Mouse (Mus musculus) neural tube, embryonic 13.5 days (tissue): ENCODE measurements at regions not wholly inside any gene's neighbourhood (a gene's known extent, or its start where the extent isn't known, plus 50 kb on each side); places are given as distances from the start of the nearest gene placed in this dataset.
A peak's percentile ranks its signal among the peaks of the same experiment; 100 is the strongest.
"Not testable (repeated sequence)": the region's sequence is repeated elsewhere in the genome, so short reads cannot be mapped to it uniquely, and the experiment has no call there.

Experiments
- ATAC-seq: fragments of 200-750 bp; cut with Nextera tagmentation; 2 replicates; pipeline ENCODE4 v1.8.0; 2017; ENCODE audit warnings: low read depth, mild to moderate bottlenecking, moderate TSS enrichment, moderate library complexity
- H3K27ac ChIP-seq: fragments of 300-500 bp; sonication (generic); replicated peaks from 2 replicates; pipeline ENCODE4 v1.5.1; 2015; ENCODE audit warnings: moderate library complexity, mild to moderate bottlenecking, inconsistent platforms
- H3K27me3 ChIP-seq: fragments of 300-500 bp; sonication (generic); 2 replicates; pipeline ENCODE4 v1.6.1; 2015; ENCODE audit warnings: mild to moderate bottlenecking, inconsistent platforms
- H3K36me3 ChIP-seq: fragments of 300-500 bp; sonication (generic); 2 replicates; pipeline ENCODE4 v1.6.1; 2015; ENCODE audit warnings: mild to moderate bottlenecking, inconsistent platforms
- H3K4me1 ChIP-seq: fragments of 300-500 bp; sonication (generic); replicated peaks from 2 replicates; pipeline ENCODE4 v1.6.1; 2015; ENCODE audit warnings: inconsistent platforms
- H3K4me2 ChIP-seq: fragments of 300-500 bp; sonication (generic); 2 replicates; pipeline ENCODE4 v1.6.1; 2015; ENCODE audit warnings: inconsistent platforms, mild to moderate bottlenecking, moderate library complexity
- H3K4me3 ChIP-seq: fragments of 300-500 bp; sonication (generic); 2 replicates; pipeline ENCODE4 v1.5.1; 2015; ENCODE audit warnings: mild to moderate bottlenecking, inconsistent platforms
- H3K9ac ChIP-seq: fragments of 300-500 bp; sonication (generic); 2 replicates; pipeline ENCODE4 v1.6.1; 2015; ENCODE audit warnings: moderate library complexity, mild to moderate bottlenecking, inconsistent platforms
- H3K9me3 ChIP-seq: fragments of 300-500 bp; sonication (generic); 2 replicates; pipeline ENCODE4 v1.6.1; 2016; ENCODE audit warnings: inconsistent platforms
- WGBS: fragments of 180-500 bp; shearing (Covaris S2); methylation state at CpG from one replicate; pipeline ENCODE4 v1.1.7; 2015; 5-methylcytosine and 5-hydroxymethylcytosine counted together

- Histone ChIP-seq H3K4me2 (no peak overlapping the region), H3K4me1 (no peaks in the 10 kb centered on the region), H3K9me3 (no peaks in the 10 kb centered on the region), H3K27ac (no peak overlapping the region), H3K9ac (no peak overlapping the region), H3K4me3 (no peak overlapping the region), H3K27me3 (no peaks in the 10 kb centered on the region), H3K36me3 (no peaks in the 10 kb centered on the region)
- ATAC-seq: no peak
Observed at GRCm38 (mm10) chr1:13042326-13042725, 1628.4 kb downstream of the A830018L16Rik start.

- WGBS: 19% methylated on average over 17 of the region's 17 CpGs
- no peak overlapping the region for H3K4me3 ChIP-seq
- H3K9me3 ChIP-seq: no peaks in the 10 kb centered on the region
- H3K36me3 ChIP-seq: no peaks in the 10 kb centered on the region
- peak overlapping the region; percentile 38; the same call in 1 of the 2 replicates for H3K4me2 ChIP-seq
- no peaks in the 10 kb centered on the region for H3K27me3 ChIP-seq
- H3K9ac ChIP-seq: no peak overlapping the region
- no peak for ATAC-seq
- no peak overlapping the region for H3K27ac ChIP-seq
- H3K4me1 ChIP-seq: no peaks in the 10 kb centered on the region
Observed at GRCm38 (mm10) chr1:13050140-13050775, 1636.4 kb downstream of the A830018L16Rik start.

GRCm38 (mm10) chr1:13051433-13052066, 1637.6 kb downstream of the A830018L16Rik start:
- not testable (repeated sequence) for H3K27ac ChIP-seq, H3K4me1 ChIP-seq, H3K36me3 ChIP-seq, H3K9me3 ChIP-seq, H3K27me3 ChIP-seq, H3K4me3 ChIP-seq, H3K9ac ChIP-seq, H3K4me2 ChIP-seq, ATAC-seq
- 74% methylated on average over 11 of the region's 13 CpGs for WGBS

- Histone ChIP-seq H3K27ac (no peak overlapping the region), H3K4me3 (no peak overlapping the region), H3K36me3 (no peaks in the 10 kb centered on the region), H3K9me3 (no peaks in the 10 kb centered on the region), H3K27me3 (no peaks in the 10 kb centered on the region), H3K9ac (no peak overlapping the region), H3K4me2 (0 out of 2 replicates have a peak overlapping the region, but pooled peaks have one; percentile 27), H3K4me1 (no peaks in the 10 kb centered on the region)
- 13% methylated on average over 7 of the region's 7 CpGs for WGBS
- ATAC-seq: no peak
Observed at GRCm38 (mm10) chr1:13052067-13052460, 1638.2 kb downstream of the A830018L16Rik start.

- 28% methylated on average over 14 of the region's 14 CpGs for WGBS
- no peak for ATAC-seq
- no peaks in the 10 kb centered on the region for H3K9me3 ChIP-seq
Observed at GRCm38 (mm10) chr1:13057741-13058140, 1643.8 kb downstream of the A830018L16Rik start.

GRCm38 (mm10) chr1:13059616-13060320, 1645.9 kb downstream of the A830018L16Rik start:
- H3K27me3 ChIP-seq: no peaks in the 10 kb centered on the region
- no peak overlapping the region for H3K4me2 ChIP-seq
- WGBS: 82% methylated on average over 6 of the region's 6 CpGs
- H3K27ac ChIP-seq: no peak overlapping the region
- H3K4me1 ChIP-seq: no peaks in the 10 kb centered on the region
- ATAC-seq: no peak
- no peaks in the 10 kb centered on the region for H3K9me3 ChIP-seq
- no peak overlapping the region for H3K9ac ChIP-seq
- H3K36me3 ChIP-seq: no peaks in the 10 kb centered on the region
- no peak overlapping the region for H3K4me3 ChIP-seq

More at GRCm38 (mm10) chr1:13057741-13058140, 1643.8 kb downstream of the A830018L16Rik start:
- no peak overlapping the region for H3K27ac ChIP-seq
- no peaks in the 10 kb centered on the region for H3K36me3 ChIP-seq
- peak overlapping the region; percentile 20; the same call in 1 of the 2 replicates for H3K4me2 ChIP-seq
- H3K27me3 ChIP-seq: no peaks in the 10 kb centered on the region
- H3K4me1 ChIP-seq: no peaks in the 10 kb centered on the region
- H3K4me3 ChIP-seq: no peak overlapping the region
- no peak overlapping the region for H3K9ac ChIP-seq
